Mouse (Mus musculus) hindlimb bud, embryonic 11.5 days (tissue): ENCODE data around the gene Nktr.

ENCODE experiments used
- DNase-seq: peaks from one replicate; pipeline ENCODE4 v3.0.0-alpha.2; 2012; ENCODE audit warnings: low read depth, low spot score; ENCODE audit errors: extremely low spot score

Gene Nktr

DNA sequence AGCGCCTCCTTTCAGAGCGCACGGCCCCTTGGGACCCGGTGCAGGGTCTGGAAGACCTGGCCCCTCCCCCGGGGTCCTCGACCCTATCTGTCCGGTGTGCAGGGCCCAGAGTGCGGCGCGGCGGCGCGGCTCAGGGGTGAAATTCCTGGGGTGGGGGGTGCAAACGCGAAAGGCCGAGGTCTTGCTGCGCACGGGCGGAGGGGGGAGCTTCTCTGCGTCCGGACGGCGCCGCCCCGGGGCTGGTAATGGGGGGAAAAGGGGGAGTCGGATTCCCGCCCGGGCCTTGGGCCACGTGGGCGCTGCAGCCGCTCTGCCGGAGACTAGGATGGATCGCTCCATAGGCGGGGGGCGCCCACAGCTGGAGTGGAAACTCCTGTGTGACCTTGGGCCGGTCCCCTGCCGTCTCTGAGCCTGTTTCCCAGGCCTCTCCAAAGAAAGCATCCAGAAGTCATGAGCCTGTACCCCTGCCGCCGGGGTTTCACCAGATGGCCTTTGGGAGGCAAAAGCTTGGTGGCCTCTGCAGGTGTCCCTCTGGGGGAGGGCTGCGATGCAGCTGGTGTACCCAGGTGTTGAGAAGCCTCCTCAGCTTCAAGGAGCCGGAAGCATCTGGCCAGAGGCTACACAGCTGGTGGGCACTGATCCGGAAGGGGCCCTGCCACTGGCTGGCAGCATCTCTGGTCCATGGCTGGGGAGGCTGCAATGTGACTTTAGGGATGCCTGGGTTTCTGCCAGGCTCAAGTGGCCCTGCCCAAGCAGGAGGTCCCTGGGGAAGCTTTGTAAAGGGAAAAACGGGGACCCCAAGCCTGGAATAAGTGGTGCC lies 41.5 kb downstream of the Nktr start:
- DNase-seq = no peak

DNA sequence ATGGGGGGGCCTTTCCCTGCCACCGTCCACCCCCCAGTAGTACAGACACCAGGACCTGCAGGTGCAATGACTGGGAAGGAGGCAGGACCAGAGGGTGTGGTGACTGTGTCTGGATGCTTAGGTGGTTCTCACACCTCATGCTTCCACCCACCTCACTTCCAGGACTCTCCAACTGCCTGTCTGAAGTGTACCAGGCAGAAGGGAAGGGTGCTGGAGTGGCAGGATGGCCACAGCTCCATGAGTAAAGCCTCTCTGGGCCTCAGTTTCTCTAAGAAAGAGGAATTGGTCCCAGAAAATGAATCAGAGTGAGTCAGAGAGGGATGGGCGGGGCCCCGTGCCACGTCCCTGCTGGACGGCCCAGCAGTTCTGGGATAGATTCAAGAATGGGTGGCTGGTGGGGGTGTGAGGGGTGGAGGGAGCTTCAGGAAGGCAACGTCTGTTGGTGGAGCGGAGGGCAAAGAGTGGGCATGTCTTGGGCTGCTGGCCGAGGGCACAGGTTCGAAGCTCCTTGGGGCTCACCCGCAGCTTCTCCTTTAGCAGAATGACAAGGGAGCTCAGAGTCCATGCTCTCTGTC lies 42.2 kb downstream of the Nktr start:
- DNase-seq = no peak

- no peak for DNase-seq
Measured at GRCm38 (mm10) chr9:121761787-121762186, 42.8 kb downstream of the Nktr start.

DNA sequence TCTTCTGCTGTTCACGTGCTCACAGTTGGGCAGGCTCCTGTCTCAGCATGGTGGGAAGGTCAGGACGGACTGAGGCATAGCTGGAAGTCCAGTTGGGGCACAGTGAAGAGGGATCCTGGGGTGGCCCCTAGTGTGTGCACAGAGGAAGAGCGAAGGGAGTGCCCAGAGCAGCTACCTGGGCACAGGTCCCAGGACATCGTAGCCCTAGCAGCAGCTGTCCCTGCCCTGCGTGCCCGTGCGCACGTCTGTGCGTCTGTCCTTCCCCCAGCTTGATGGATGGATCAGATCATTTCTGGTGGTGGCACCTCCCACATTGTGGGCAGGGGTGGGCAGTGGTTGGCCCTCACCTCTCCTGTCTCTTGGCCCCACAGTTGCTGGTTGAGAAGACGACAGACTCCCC lies 43.3 kb downstream of the Nktr start:
- no peak for DNase-seq

- DNase-seq = no peak
Measured at GRCm38 (mm10) chr9:121762761-121763160, 43.8 kb downstream of the Nktr start.

GRCm38 (mm10) chr9:121763716-121764115 lies 44.7 kb downstream of the Nktr start:
- DNase-seq = no peak

GRCm38 (mm10) chr9:121765166-121765855 lies 46.3 kb downstream of the Nktr start:
- no peak for DNase-seq

DNA sequence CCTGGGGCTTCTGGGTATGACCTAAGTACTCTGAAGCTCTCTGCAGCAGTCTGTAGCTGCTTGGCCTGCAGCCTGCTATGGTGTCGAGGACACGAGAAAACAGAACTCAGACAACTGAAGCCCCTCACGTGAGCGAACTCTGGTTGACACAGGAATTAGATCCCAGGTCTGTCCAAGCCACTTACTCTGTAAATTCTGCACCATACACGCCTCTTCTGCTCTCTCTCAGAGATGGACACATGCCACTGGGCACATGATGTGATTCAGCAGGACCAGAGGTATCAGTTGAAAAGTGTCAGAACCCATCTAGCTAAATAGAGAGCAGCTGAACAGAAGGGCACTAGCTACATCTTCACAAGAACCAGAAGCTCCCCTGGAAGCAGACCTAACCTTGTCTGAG lies 53.4 kb downstream of the Nktr start:
- no peak for DNase-seq

DNA sequence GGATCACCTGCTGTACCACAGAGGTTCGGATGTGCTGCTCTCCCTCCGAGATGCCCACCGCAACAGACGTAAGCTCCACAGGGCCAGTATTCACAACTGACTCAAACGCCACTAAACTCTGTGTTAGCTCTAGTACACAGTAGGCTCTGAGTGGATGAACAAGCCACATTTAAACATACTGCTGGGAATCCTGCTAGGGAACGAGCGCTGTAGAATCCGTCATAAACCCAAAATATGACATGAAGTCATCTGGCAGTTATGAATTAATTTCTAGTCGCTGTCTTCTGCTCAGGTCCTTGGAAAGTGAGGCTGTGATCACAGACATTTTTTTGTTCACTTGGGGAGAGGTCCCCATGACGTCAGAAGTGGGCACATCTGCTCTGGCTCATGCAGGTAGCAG lies 57.0 kb downstream of the Nktr start:
- DNase-seq = no peak

GRCm38 (mm10) chr9:121776511-121776910 lies 57.5 kb downstream of the Nktr start:
- no peak for DNase-seq

DNA sequence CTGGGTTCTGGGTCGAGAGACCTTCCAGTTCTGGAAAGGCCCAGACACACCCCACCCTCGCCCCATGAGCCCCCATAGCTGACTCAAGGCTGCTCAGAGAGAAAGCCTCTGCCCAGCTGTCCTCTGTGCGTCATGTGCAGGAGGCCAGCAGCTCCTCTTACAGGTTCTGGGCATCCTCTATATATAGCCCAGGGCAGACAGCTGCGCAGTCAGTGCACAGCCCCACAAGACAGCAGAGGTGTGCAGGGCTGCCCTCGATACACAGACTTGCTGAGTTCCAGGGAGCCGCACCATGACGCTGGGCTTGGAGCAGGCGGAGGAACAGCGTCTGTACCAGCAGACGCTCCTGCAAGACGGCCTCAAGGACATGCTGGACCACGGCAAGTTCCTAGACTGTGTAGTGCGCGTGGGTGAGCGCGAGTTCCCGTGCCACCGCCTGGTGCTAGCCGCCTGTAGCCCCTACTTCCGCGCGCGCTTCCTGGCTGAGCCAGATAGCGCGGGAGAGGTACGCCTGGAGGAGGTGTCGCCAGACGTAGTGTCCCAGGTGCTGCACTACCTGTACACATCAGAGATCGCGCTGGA lies 58.6 kb downstream of the Nktr start, which contains the start of gene Klhl40:
Gene Klhl40, plus strand, starts transcription at position 124 of the 582 bp plus-strand sequence.
- no peak for DNase-seq

DNA sequence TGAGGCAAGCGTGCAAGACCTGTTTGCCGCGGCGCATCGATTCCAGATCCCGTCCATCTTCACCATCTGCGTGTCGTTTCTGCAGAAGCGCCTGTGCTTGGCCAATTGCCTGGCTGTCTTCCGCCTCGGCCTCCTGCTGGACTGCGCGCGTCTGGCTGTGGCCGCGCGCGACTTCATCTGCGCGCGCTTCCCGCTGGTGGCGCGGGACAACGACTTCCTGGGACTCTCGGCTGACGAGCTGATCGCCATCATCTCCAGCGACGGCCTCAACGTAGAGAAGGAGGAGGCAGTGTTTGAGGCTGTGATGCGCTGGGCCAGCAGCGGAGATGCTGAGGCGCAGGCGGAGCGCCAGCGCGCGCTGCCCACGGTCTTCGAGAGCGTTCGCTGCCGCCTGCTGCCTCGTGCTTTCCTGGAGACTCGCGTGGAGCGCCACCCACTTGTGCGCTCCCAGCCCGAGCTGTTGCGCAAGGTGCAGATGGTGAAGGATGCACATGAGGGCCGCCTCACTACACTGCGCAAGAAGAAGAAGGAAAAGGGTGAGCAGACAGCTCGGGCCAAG lies 59.2 kb downstream of the Nktr start:
- no peak for DNase-seq

DNA sequence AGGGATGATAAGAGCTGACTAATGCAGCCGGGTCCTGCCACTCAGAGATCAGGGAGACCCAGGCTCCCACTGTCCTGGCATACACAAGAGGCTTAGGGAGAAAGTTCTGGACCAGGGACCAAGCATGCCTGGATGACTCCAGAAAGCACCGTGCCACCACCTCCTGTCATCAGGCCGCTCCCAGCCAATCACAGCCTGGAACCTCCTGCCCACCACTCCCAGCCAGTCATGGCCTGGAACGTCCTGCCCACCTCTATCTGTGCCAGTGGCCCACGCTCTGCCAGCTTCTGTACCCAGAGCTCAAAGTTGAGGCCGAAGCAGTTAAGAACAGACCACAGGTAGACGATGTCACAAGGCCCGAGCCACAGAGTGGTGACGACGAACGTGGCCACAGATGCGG lies 65.8 kb downstream of the Nktr start:
- DNase-seq = no peak

- DNase-seq = no peak
Measured at GRCm38 (mm10) chr9:121785261-121785660, 66.3 kb downstream of the Nktr start.

- DNase-seq = no peak
Measured at GRCm38 (mm10) chr9:121786359-121786758, 67.4 kb downstream of the Nktr start.

- DNase-seq = peak; percentile 39
Measured at GRCm38 (mm10) chr9:121791206-121791605, 72.2 kb downstream of the Nktr start.

DNA sequence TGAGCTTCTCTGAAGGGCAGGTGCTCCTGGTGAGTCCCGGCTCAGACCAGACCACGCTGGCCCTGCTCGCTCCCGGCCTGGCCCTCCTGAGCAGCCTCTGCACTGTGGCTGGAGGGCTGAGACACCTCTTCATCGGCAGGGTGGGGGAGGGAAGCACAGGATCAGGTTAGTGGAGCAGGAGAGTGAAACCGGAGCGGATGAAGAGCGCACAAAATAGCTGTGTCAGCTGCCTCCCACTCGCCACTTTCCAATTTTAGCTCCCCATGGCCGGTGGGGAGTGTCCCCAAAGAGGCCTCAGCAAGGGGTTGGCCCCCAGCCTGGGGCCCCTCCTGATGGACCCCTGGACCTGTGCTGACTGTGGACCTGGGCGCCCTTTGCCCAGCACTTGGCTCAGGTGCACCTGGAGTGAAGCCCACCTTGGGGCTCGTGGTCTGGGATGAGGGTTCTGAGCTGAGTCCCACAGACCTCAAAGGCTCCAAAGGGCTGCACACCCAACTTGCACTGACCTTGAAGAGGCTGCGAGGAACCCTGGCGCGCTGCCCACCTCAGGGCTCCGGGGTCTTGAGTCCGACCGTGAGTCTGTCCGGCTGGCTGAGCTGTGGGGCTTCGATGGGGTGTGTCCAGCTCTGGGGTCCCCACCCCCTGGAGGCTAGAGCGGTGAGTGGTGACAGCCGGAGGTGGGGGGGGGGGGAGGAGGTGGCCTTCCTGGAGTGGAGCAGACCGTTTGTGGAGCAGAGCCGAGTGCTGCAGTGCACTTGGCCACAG lies 73.0 kb downstream of the Nktr start, which contains the start of gene Hhatl:
Gene Hhatl, minus strand, starts transcription at position 751 of the 765 bp plus-strand sequence.
- DNase-seq = no peak

- DNase-seq = no peak
Measured at GRCm38 (mm10) chr9:121794972-121795539, 76.1 kb downstream of the Nktr start.

DNA sequence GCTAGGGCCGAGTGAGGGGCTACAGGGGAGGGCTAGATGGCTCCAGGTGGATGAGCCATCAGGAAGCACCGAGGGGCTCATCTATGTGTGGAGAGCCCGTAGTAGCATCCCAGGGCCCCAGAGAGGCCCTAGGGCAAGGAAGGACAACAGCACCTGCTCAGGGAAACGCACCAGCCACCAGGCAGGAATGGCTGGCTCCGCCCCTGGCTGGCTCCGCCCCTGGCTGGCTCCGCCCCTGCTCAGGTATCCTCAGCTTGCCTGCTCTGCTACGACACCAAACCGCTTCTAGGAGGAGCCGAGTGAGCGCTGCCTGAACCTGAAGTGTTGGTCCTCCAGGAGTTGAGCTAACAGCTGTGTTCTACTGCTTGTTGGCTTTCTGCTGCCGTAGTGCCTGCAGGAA lies 78.8 kb downstream of the Nktr start:
- no peak for DNase-seq

DNA sequence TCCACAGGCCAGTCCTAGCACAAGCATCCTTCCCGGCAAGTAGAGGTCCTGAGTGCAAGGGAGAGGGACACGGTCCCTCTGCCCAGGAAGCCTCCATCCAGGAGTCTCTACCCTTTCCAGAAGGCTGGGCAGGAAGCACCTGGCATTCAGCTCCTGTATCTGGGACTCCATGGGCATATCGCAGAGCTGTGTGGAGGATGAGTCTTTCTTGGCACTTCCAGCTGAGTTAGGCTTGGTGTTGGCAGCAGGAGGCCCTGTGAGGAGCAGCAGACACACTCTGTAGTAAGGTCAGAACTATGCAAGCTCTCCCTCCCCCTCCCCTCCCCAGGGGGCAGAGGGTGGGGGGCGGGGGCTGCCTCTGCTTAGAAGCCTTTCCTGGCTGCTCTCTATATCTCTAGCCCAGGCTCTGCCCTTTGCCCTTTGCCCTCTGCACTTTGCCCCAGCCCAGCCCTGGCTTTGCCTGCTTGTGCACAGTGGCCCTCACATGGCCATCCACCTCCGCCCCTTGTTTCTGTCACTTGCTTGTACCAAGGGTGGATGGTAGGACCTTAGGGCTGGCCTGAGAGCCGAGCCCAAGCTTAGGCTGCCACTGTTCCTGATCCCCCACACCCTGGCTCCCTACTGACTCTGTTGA lies 80.0 kb downstream of the Nktr start:
- no peak for DNase-seq
